Mouse (Mus musculus): ENCODE measurements at regions not wholly inside any gene's neighbourhood (a gene's known extent, or its start where the extent isn't known, plus 50 kb on each side); places are given as distances from the start of the nearest gene placed in this dataset.

DNA sequence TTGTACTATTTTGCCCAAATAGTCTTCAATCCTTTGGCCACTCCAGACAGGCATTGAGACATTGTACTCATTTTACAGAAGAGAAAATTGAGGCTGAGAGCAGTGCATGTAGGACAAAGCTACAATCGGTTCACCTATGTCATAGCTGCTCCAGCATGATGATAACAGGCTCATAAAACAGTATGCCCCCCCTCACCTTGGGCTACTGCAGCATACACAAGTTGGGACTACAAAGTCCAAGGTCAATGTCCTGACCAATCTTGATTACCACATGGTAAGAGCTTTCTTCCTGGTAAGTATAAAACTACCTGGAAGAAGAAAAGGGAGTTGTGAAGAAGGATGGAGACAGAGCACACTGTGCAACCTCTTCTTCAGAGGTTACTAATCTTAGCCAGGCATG, 416.4 kb downstream of the Efnb2 start:
- TF ChIP-seq CTCF (IDR thresholded peaks at IDR 0.05; ENCODE audit: low read depth, low read length) = no peak
- no peak for TF ChIP-seq GATA1 (IDR thresholded peaks at IDR 0.05; ENCODE audit: borderline replicate concordance, low read length)

All from G1E (cell line).